Mouse (Mus musculus) gastrocnemius, postnatal 10 days (tissue): ENCODE measurements around the gene Pla2g2d. TPM values are rescaled to one million over a fixed set of nuclear protein-coding genes. Genes with fewer than 3 reads are reported as not detected.

Experiments used
- DNase-seq: peaks from one replicate; pipeline ENCODE4 v3.0.0; 2021; ENCODE audit warnings: mixed read lengths
- long read RNA-seq, 2 experiments: library from polyadenylated mRNA; stranded (forward); transcript quantifications; one replicate each; pipeline ENCODE4 v2.0.0; 2021
- total RNA-seq, 2 experiments: library from RNA; stranded (reverse); gene quantifications; 2 replicates each; pipeline ENCODE4 v1.2.3; 2021

Pla2g2d gene
- not detected for total RNA-seq
- long read RNA-seq, experiment 1 = 0 reads
- long read RNA-seq, experiment 2 = 0 reads

GRCm38 (mm10) chr4:138775435-138775834, at the start of gene Pla2g2d:
Pla2g2d (plus strand) TSS chr4:138775735.
- no peak for DNase-seq

GRCm38 (mm10) chr4:138725751-138726150, 49.8 kb upstream of the Pla2g2d start:
- DNase-seq = no peak

- DNase-seq = no peak
These were observed 46.4 kb upstream of the Pla2g2d start for GRCm38 (mm10) chr4:138729018-138729703.

GRCm38 (mm10) chr4:138734105-138734504, 41.4 kb upstream of the Pla2g2d start:
- no peak for DNase-seq

GRCm38 (mm10) chr4:138734863-138735262, 40.7 kb upstream of the Pla2g2d start:
- DNase-seq = no peak

- DNase-seq = no peak
These were observed 38.5 kb upstream of the Pla2g2d start, which contains the start of gene Ubxn10 for GRCm38 (mm10) chr4:138737031-138737430. Ubxn10 (minus strand) TSS chr4:138737167.

- DNase-seq = no peak
These were observed 36.2 kb upstream of the Pla2g2d start for GRCm38 (mm10) chr4:138739136-138739851.

GRCm38 (mm10) chr4:138745884-138746283, 29.7 kb upstream of the Pla2g2d start:
- peak; percentile 41 for DNase-seq

- DNase-seq = no peak
These were observed 28.7 kb upstream of the Pla2g2d start for GRCm38 (mm10) chr4:138746866-138747265.

- peak; percentile 33 for DNase-seq
These were observed 27.7 kb upstream of the Pla2g2d start for GRCm38 (mm10) chr4:138747851-138748250.

GRCm38 (mm10) chr4:138748369-138749072, 27.0 kb upstream of the Pla2g2d start:
- peak; percentile 29 for DNase-seq

- DNase-seq = no peak
These were observed 22.9 kb upstream of the Pla2g2d start for GRCm38 (mm10) chr4:138752603-138753002.

- DNase-seq = no peak
These were observed 21.9 kb upstream of the Pla2g2d start for GRCm38 (mm10) chr4:138753608-138754007.

GRCm38 (mm10) chr4:138754432-138754831, 21.1 kb upstream of the Pla2g2d start:
- no peak for DNase-seq

GRCm38 (mm10) chr4:138755439-138755838, 20.1 kb upstream of the Pla2g2d start:
- DNase-seq = no peak

GRCm38 (mm10) chr4:138755983-138756382, 19.6 kb upstream of the Pla2g2d start:
- no peak for DNase-seq

GRCm38 (mm10) chr4:138757416-138757815, 18.1 kb upstream of the Pla2g2d start, which contains the start of gene Pla2g2f:
Pla2g2f (minus strand) TSS chr4:138757626.
- DNase-seq = no peak

GRCm38 (mm10) chr4:138762266-138762665, 13.3 kb upstream of the Pla2g2d start:
- no peak for DNase-seq

GRCm38 (mm10) chr4:138771970-138772369, 3.6 kb upstream of the Pla2g2d start:
- DNase-seq = no peak

- no peak for DNase-seq
These were observed 3.1 kb upstream of the Pla2g2d start for GRCm38 (mm10) chr4:138772386-138772785.

- DNase-seq = no peak
These were observed 2.2 kb downstream of the Pla2g2d start for GRCm38 (mm10) chr4:138777417-138778407.

- no peak for DNase-seq
These were observed 4.8 kb downstream of the Pla2g2d start for GRCm38 (mm10) chr4:138780300-138780699.
